Mouse (Mus musculus) liver, embryonic 14.5 days (tissue): ENCODE results near the gene Dlec1. TPM values are rescaled to one million over a fixed set of nuclear protein-coding genes. Genes with fewer than 3 reads are reported as not detected.

Experiments used
- ATAC-seq: fragments of 200-750 bp; cut with Nextera tagmentation; 2 replicates; pipeline ENCODE4 v1.8.0; 2017; ENCODE audit warnings: moderate number of reproducible peaks, mild to moderate bottlenecking, moderate library complexity; ENCODE audit not compliant: insufficient read depth
- DNase-seq, 3 experiments: peaks; one replicate each; pipeline ENCODE4 v3.0.0-alpha.2; 2012 to 2013; ENCODE audit warnings: low read depth in 3 of 3, low spot score in 3 of 3
- H3K27ac ChIP-seq: fragments of 300-500 bp; sonication (generic); 2 replicates; pipeline ENCODE4 v1.5.1; 2014; ENCODE audit warnings: moderate library complexity, mild to moderate bottlenecking, control low read depth, inconsistent platforms
- H3K27me3 ChIP-seq: fragments of 300-500 bp; sonication (generic); 2 replicates; pipeline ENCODE4 v1.6.1; 2014; ENCODE audit warnings: mild to moderate bottlenecking, low read length, moderate library complexity; ENCODE audit not compliant: control insufficient read depth, insufficient read depth
- H3K36me3 ChIP-seq: fragments of 300-500 bp; sonication (generic); replicated peaks from 2 replicates; pipeline ENCODE4 v1.6.1; 2014; ENCODE audit warnings: low read depth; ENCODE audit not compliant: control insufficient read depth, insufficient read depth
- H3K4me1 ChIP-seq, 2 experiments: fragments of 200-500 bp in 1 of 2; fragments of 300-500 bp in 1 of 2; sonication (generic) in 1 of 2; replicated peaks; 2 replicates each; pipeline ENCODE4 v1.6.1; 2012 to 2014; ENCODE audit warnings: antibody characterized with exemption in 1 of 2, inconsistent platforms in 1 of 2, low read length in 1 of 2; ENCODE audit not compliant: control insufficient read depth in 2 of 2, insufficient read depth in 2 of 2
- H3K4me2 ChIP-seq: fragments of 300-500 bp; sonication (generic); 2 replicates; pipeline ENCODE4 v1.6.1; 2014; ENCODE audit warnings: low read depth, mild to moderate bottlenecking, control low read depth, moderate library complexity
- H3K4me3 ChIP-seq, 2 experiments: fragments of 200-500 bp in 1 of 2; fragments of 300-500 bp in 1 of 2; sonication (generic) in 1 of 2; 2 replicates each; pipeline ENCODE4 v1.5.1; 2012 to 2014; ENCODE audit warnings: low read depth in 2 of 2, low read length in 2 of 2, mild to moderate bottlenecking in 2 of 2, control low read depth in 1 of 2, inconsistent platforms in 1 of 2, moderate library complexity in 1 of 2; ENCODE audit not compliant: insufficient read depth in 1 of 2
- H3K9ac ChIP-seq: fragments of 300-500 bp; sonication (generic); replicated peaks from 2 replicates; pipeline ENCODE4 v1.6.1; 2014; ENCODE audit warnings: mild to moderate bottlenecking, control low read depth, moderate library complexity
- H3K9me3 ChIP-seq: fragments of 300-500 bp; sonication (generic); 2 replicates; pipeline ENCODE4 v1.6.1; 2016; ENCODE audit warnings: low read length, mixed read lengths; ENCODE audit not compliant: control insufficient read depth
- CTCF ChIP-seq: IDR thresholded peaks from 2 replicates; pipeline ENCODE4 v1.5.1; 2016; ENCODE audit warnings: antibody characterized with exemption, low read depth, control low read depth
- EP300 ChIP-seq: IDR thresholded peaks from 2 replicates; pipeline ENCODE4 v1.6.1; 2016; ENCODE audit warnings: antibody characterized with exemption, low read depth
- WGBS: fragments of 180-500 bp; shearing (Covaris S2); extraction: QIAGEN DNeasy Blood & Tissue Kit; methylation state at CpG from one replicate; pipeline ENCODE4 v1.1.7; 2014; ENCODE audit not compliant: insufficient replicate concordance; 5-methylcytosine and 5-hydroxymethylcytosine counted together
- polyA plus RNA-seq, 2 experiments: library from polyadenylated mRNA; depleted of rRNA in 1 of 2; stranded (reverse) in 1 of 2; unstranded in 1 of 2; fragments of >200 nt; fragmentation: Nextera tagmentation in 1 of 2; extraction: Ambion mirVana in 1 of 2; gene quantifications; 2 replicates each; pipeline versions ENCODE4 v1.2.1 to v1.2.3; 2012 to 2014

Dlec1 gene
- polyA plus RNA-seq, 2 experiments: 0.04 to 0.06 TPM

- H3K9me3 ChIP-seq: no peaks in the 10 kb centered on the region
- H3K27ac ChIP-seq: no peak overlapping the region
- H3K9ac ChIP-seq: no peak overlapping the region
- no peaks in the 10 kb centered on the region for H3K4me1 ChIP-seq
- H3K4me3 ChIP-seq: no peak overlapping the region
- no peak for TF ChIP-seq CTCF
- TF ChIP-seq EP300: no peak
- ATAC-seq (no peak), DNase-seq (no peak)
- no peaks in the 10 kb centered on the region for H3K27me3 ChIP-seq
- 30% methylated on average over 3 of the region's 3 CpGs for WGBS
- H3K4me2 ChIP-seq: no peak overlapping the region
- H3K36me3 ChIP-seq: no peaks in the 10 kb centered on the region
Measured at GRCm38 (mm10) chr9:119120168-119120560, 17.9 kb downstream of the Dlec1 start.

- Histone ChIP-seq H3K9me3 (no peaks in the 10 kb centered on the region), H3K27ac (no peak overlapping the region), H3K4me3 (no peak overlapping the region), H3K36me3 (no peaks in the 10 kb centered on the region), H3K27me3 (no peaks in the 10 kb centered on the region), H3K4me1 (no peaks in the 10 kb centered on the region), H3K9ac (no peak overlapping the region), H3K4me2 (no peak overlapping the region)
- TF ChIP-seq EP300 (no peak), CTCF (no peak)
- 66% methylated on average over 18 of the region's 18 CpGs for WGBS
- ATAC-seq: no peak
- no peak for DNase-seq
Measured at GRCm38 (mm10) chr9:119122596-119123369, 20.5 kb downstream of the Dlec1 start.

- Histone ChIP-seq H3K4me3 (no peak overlapping the region), H3K9me3 (no peaks in the 10 kb centered on the region), H3K4me2 (no peak overlapping the region), H3K4me1 (no peaks in the 10 kb centered on the region), H3K27ac (no peak overlapping the region), H3K9ac (no peak overlapping the region), H3K36me3 (no peaks in the 10 kb centered on the region), H3K27me3 (no peaks in the 10 kb centered on the region)
- ATAC-seq: no peak
- no peak for TF ChIP-seq EP300
- no peak for TF ChIP-seq CTCF
- 64% methylated on average over 12 of the region's 12 CpGs for WGBS
- no peak for DNase-seq
Measured at GRCm38 (mm10) chr9:119128436-119129181, 26.3 kb downstream of the Dlec1 start.

GRCm38 (mm10) chr9:119130692-119131091 lies 28.4 kb downstream of the Dlec1 start:
- Histone ChIP-seq H3K36me3 (no peaks in the 10 kb centered on the region), H3K27ac (no peak overlapping the region), H3K9me3 (no peaks in the 10 kb centered on the region), H3K4me3 (no peak overlapping the region), H3K27me3 (no peaks in the 10 kb centered on the region), H3K4me1 (no peaks in the 10 kb centered on the region), H3K4me2 (no peak overlapping the region), H3K9ac (no peak overlapping the region)
- TF ChIP-seq CTCF (no peak), EP300 (no peak)
- DNase-seq: no peak
- WGBS: 23% methylated on average over 5 of the region's 5 CpGs
- no peak for ATAC-seq

- 51% methylated on average over 2 of the region's 2 CpGs for WGBS
- Histone ChIP-seq H3K4me2 (no peak overlapping the region), H3K4me3 (no peak overlapping the region), H3K9me3 (no peaks in the 10 kb centered on the region), H3K9ac (no peak overlapping the region), H3K27ac (no peak overlapping the region), H3K27me3 (no peaks in the 10 kb centered on the region), H3K36me3 (no peaks in the 10 kb centered on the region), H3K4me1 (no peaks in the 10 kb centered on the region)
- no peak for ATAC-seq
- TF ChIP-seq EP300 (no peak), CTCF (no peak)
- DNase-seq: no peak
Measured at GRCm38 (mm10) chr9:119138836-119139235, 36.6 kb downstream of the Dlec1 start.
